Mouse (Mus musculus): ENCODE results near the gene Iqgap2. TPM values are rescaled to one million over a fixed set of nuclear protein-coding genes. Genes with fewer than 3 reads are reported as not detected.

The Iqgap2 gene
- polyA plus RNA-seq, 1 experiment, result 12.7 TPM

GRCm38 (mm10) chr13:95617671-95618171 is 274.0 kb downstream of the Iqgap2 start:
- DNase-seq (ENCODE audit: low read depth), result no peak

DNA sequence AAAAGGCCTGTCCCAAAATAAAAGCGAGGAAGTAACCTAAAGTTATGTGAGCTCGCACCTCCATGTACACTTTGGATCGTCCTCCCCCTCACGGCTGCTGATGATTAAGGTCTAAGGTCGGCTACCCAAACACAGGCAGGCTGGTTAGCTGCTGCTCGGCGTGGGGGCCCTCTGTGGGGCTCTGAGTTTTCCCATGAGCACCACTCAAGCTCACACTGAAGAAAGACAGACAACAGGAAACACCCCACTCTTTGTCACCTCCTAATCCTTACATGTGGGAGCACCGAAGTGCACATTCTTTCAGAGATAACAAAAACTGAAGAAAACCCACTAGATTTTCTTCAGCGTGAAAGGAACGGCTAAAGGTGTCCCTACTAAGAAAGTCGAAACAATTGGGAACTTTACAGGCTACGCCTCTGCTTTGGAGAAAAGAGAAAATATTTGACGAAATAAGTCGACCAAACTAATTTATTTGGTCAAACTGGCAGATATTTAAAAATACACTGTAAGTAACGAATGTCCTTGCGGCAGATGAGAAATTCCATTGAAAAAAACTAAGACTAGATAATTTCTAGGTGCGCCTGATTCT is 274.5 kb downstream of the Iqgap2 start:
- DNase-seq (ENCODE audit: low read depth), result no peak

- DNase-seq (ENCODE audit: low read depth), result no peak
Observed at GRCm38 (mm10) chr13:95616512-95616911, 275.2 kb downstream of the Iqgap2 start.

DNA sequence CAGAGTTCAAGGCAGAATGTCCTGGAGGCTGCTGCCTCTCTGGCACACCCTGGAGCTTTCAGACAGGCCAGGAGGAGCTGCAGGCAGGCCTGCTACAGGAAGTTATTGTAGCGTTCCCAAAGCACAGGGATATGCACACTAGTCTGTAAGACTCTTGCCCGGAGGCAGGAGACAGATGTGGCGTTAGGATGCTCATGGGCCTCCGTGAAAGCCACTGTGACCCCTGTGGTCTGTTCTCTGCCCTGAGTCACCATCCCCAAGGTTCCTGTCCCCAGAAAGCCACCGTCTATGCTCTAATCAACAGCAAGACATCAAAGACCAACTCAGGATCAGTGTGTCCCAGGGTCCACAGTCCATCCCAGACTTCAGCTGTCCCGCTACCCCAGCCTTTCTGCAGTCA is 277.0 kb downstream of the Iqgap2 start:
- DNase-seq (ENCODE audit: low read depth), result no peak

- no peak for DNase-seq (ENCODE audit: low read depth)
Observed at GRCm38 (mm10) chr13:95612243-95612642, 279.5 kb downstream of the Iqgap2 start.

DNA sequence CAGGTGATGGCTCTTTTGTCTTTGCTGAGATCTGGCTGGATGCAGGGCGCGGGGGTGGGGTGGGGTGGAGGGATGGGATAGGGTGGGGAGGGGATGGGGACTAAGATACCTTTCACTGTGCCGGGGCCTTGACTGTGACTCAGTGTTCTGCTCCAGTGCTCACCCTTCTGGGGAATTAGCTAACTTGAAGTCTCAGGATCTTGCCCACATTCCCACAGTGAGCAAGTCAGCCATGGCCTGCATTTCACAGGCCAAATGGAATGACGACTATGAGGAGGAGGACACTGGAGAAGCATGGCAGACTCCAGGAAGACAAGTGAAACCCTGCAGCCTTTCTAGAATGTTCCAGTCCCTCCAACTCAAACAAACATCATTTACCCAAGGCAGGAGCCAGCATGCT is 280.0 kb downstream of the Iqgap2 start:
- DNase-seq (ENCODE audit: low read depth), result no peak

DNA sequence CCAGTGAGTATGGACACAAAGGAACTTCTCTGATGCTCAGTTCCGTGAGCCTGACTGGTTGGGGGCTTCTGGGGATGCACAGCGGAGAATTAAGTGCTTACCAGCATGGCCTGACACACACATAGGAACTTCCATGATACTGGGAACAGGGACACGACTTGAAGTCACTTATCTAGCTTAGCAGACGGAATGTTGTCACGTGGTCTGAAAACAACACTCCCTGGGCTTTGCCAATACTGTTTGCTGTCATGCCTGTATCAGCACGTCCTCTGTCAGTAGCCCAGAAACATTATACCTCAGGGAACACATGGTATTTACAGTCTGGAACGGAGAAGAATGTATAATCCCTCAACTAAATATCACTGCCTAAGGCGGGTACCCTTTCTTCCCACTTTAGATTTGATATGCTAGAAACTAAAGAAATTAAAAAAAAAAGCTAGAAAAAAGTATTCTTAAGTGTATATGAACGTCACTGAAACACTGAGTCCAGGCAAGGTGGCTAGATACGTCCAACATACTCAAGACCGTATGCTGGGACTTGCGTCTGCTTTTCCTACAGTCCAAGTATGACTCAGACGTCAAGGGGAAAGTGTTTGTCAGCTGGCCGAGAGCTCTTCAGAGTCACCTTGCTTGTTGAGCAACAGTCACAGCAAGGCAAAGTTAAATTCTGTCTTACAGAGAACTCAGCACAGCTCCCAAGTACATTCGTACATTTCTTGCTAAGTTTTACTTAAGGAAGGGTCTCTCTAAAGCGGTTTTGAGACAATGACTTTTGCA is 280.7 kb downstream of the Iqgap2 start:
- peak; percentile 66 for DNase-seq (ENCODE audit: low read depth)

- DNase-seq (ENCODE audit: low read depth), result no peak
Observed at GRCm38 (mm10) chr13:95609088-95609420, 282.7 kb downstream of the Iqgap2 start.

GRCm38 (mm10) chr13:95608416-95609087 is 283.2 kb downstream of the Iqgap2 start:
- no peak for DNase-seq (ENCODE audit: low read depth)

- DNase-seq (ENCODE audit: low read depth), result no peak
Observed at GRCm38 (mm10) chr13:95607019-95607418, 284.7 kb downstream of the Iqgap2 start.

DNA sequence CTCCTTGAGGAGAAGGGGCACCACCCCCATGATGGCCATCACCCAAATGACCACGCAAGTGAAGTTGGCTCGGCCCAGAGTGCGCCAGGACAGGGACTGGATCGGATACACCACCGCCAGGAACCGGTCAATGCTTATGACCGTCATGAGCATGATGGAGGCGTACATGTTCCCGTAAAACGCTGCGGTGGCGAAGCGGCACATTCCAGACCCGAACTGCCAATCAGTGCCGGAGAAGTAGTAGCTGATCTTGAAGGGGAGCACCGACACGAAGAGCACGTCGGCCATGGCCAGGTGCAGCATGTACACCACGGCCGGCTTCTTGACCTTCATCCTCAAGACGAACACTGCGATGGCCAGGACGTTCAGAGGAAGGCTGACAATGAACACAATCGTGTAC is 287.4 kb downstream of the Iqgap2 start:
- DNase-seq (ENCODE audit: low read depth), result no peak

DNA sequence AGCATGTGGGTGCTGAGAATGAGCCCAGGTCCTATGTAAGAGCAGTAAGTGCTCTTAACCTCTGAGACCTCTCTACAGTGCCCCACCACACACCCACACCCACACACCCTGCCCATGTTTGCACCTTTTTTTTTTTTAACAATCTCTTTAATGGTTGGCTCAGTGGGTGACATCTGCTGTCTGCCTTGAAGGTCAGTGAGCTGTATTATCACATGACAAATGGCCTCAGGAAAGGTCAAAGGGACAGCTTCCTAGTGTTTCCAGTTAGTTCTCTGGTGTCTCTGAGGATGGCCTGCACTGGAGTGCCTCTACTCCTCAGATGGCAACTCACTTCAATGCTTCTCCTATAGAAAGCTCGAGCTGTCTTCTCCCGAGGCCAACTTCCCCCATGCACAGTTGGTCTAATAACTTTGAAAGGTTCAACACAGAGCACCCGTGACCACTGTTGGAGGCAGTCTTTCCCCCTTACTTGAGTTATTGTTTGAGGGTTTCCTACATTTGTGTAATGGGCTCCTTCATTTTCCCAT is 291.8 kb downstream of the Iqgap2 start:
- DNase-seq (ENCODE audit: low read depth), result no peak

GRCm38 (mm10) chr13:95598232-95598920 is 293.3 kb downstream of the Iqgap2 start:
- no peak for DNase-seq (ENCODE audit: low read depth)

GRCm38 (mm10) chr13:95597578-95597977 is 294.1 kb downstream of the Iqgap2 start:
- no peak for DNase-seq (ENCODE audit: low read depth)

DNA sequence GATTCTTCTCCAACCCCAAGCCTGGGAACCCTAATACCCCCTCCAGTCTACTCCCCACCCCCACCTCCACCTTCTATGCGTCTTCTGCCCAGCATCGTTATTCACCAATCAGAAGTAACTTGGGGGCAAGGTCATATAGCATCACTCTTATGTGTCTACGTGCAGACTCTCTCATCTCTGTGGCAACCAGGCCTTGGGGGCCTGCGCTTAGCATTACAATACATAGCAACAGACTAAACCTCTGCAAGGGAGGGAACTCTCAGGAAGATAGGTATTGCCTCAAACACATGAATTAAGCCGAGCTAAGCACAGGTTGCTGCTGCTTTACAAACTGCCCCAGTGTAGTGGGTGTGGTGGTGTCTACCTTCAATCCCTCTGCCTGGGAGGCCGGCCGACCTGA is 295.0 kb downstream of the Iqgap2 start:
- no peak for DNase-seq (ENCODE audit: low read depth)

DNA sequence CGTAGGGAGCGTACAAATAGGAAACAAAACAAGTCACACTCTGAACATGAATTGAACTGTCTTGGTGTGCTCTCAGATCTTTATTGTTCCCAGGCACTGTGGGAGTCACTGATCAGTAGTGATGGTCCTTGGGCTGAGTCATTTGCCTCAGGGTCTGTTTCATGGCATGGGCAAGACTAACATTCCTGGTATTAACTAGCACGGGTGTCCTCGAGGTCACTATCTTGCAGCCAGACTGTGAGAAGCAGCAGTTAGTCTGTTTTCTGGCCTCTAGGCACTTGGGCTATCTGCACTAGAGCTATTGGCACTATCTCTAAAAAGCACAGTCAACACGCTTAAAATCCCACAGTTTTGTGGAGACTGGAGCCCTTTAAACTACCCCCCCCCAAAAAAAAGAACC is 295.8 kb downstream of the Iqgap2 start:
- DNase-seq (ENCODE audit: low read depth), result no peak

GRCm38 (mm10) chr13:95595411-95595810 is 296.3 kb downstream of the Iqgap2 start:
- DNase-seq (ENCODE audit: low read depth), result no peak

- DNase-seq (ENCODE audit: low read depth), result no peak
Observed at GRCm38 (mm10) chr13:95592860-95593259, 298.9 kb downstream of the Iqgap2 start.

DNA sequence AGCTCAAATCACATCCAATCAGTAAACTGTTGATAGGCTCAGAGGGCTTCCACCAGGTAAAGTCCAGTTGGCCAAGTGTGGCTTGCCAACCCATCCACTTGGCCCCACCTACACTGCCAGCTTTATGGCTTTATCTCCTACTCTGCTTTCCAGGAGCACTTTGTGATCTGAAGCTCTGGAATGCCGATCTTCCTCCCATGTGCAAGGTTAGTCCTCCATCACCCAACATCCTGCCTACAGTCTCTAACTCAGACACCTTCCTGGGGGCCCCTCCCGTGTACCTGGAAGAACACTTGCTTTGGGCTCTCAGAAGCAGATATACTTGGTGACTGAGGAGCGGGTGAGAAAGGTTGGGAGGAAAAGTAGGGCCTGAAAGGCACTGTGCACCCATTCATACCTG is 300.1 kb downstream of the Iqgap2 start:
- no peak for DNase-seq (ENCODE audit: low read depth)

DNA sequence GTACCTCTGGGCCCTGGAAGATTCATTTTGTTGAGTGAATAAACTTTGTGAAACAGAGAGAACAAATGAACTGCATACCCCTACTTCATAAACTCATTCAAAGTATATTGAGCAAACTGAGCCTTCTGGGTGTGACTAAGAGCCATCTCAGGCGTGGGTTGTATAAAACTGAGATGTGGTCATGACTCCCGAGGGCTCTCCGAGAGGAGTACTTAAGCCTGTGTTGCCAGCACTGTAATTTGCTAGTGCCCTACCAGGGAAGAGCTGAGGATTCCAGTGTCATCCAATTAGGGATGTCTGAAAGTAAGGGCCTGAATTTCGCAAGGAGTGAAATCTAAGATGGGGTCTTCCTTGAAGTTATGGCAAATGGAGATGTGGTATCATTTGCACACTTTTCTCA is 304.1 kb downstream of the Iqgap2 start:
- no peak for DNase-seq (ENCODE audit: low read depth)

- DNase-seq (ENCODE audit: low read depth), result no peak
Observed at GRCm38 (mm10) chr13:95584898-95585297, 306.8 kb downstream of the Iqgap2 start.
